8 mouse cellular contexts compared by ENCODE assay signal in genomic region chr2:181365655-181366075, GRCm38 (mm10). TPM values are rescaled to one million over a fixed set of nuclear protein-coding genes. Genes with fewer than 3 reads are reported as not detected.
DNase-seq lines count a peak whose midpoint lies in the region; ATAC-seq and TF ChIP-seq lines count a peak whose summit lies in the region.

No protein-coding gene starts in this region.

- no peak for DNase-seq in left cerebral cortex, adult 2 months (ENCODE audit: extremely low spot score in 1 of 2, low spot score in 2 of 2)
- DNase-seq in left cerebral cortex, adult 8-10 months (ENCODE audit: low spot score in 2 of 2): no peak
- peak; percentile 19 for DNase-seq in c-Kit-negative CD71-positive TER-119-positive erythroid progenitor cells, embryonic 14.5 days (ENCODE audit: low read depth, low spot score)
- peak; percentile 26 for DNase-seq in liver, embryonic 13.5 days
- DNase-seq in left cerebral cortex, adult 18-20 months (ENCODE audit: low spot score in 2 of 2): no peak
- DNase-seq in urinary bladder, postnatal 25 days (ENCODE audit: low spot score): no peak

- peaks cover 35% of the 10 kb centered on the region for H3K4me1 ChIP-seq in forebrain, embryonic 16.5 days (replicated peaks; ENCODE audit: control insufficient read depth, insufficient read depth, low read length)
- peaks cover 42% of the 10 kb centered on the region for H3K4me1 ChIP-seq in liver, embryonic 13.5 days (replicated peaks)
- peaks cover 20% of the 10 kb centered on the region for H3K4me1 ChIP-seq in stomach, embryonic 15.5 days

- H3K9me3 ChIP-seq in forebrain, embryonic 16.5 days (ENCODE audit: control insufficient read depth, low read length): no peaks in the 10 kb centered on the region
- H3K9me3 ChIP-seq in liver, embryonic 13.5 days (replicated peaks): peaks cover 4% of the 10 kb centered on the region; the same call in 1 of the 2 replicates
- H3K9me3 ChIP-seq in stomach, embryonic 15.5 days: no peaks in the 10 kb centered on the region

- intact Hi-C loops in left cerebral cortex, adult 2 months (cut with DNase I): no loop called here

- peak overlapping the region; percentile 99 for H3K4me3 ChIP-seq in left cerebral cortex, adult 2 months
- H3K4me3 ChIP-seq in forebrain, embryonic 16.5 days (replicated peaks; ENCODE audit: low read length): peak overlapping the region; percentile 93
- H3K4me3 ChIP-seq in liver, embryonic 13.5 days (replicated peaks): peak overlapping the region; percentile 88
- H3K4me3 ChIP-seq in stomach, embryonic 15.5 days (replicated peaks): peak overlapping the region; percentile 77

- 0% methylated on average over 19 of the region's 20 CpGs for WGBS in forebrain, embryonic 16.5 days
- WGBS in liver, embryonic 13.5 days (ENCODE audit: insufficient replicate concordance): 0% methylated on average over 20 of the region's 20 CpGs
- under 1% methylated on average over 20 of the region's 20 CpGs for WGBS in stomach, embryonic 15.5 days

- peak overlapping the region; percentile 87 for H3K27ac ChIP-seq in left cerebral cortex, adult 2 months
- peak overlapping the region; percentile 79 for H3K27ac ChIP-seq in forebrain, embryonic 16.5 days (ENCODE audit: low read length)
- peak overlapping the region; percentile 88 for H3K27ac ChIP-seq in liver, embryonic 13.5 days
- H3K27ac ChIP-seq in stomach, embryonic 15.5 days: peak overlapping the region; percentile 94

- ATAC-seq in forebrain, embryonic 16.5 days: peak; percentile 49
- ATAC-seq in liver, embryonic 13.5 days (ENCODE audit: low read depth): peak; percentile 75
- peak; percentile 72 for ATAC-seq in stomach, embryonic 15.5 days (ENCODE audit: insufficient read depth, low FRiP score, low read depth)

- H3K36me3 ChIP-seq in forebrain, embryonic 16.5 days (ENCODE audit: control insufficient read depth, insufficient read depth): peaks cover 19% of the 10 kb centered on the region
- H3K36me3 ChIP-seq in liver, embryonic 13.5 days: peaks cover 42% of the 10 kb centered on the region
- H3K36me3 ChIP-seq in stomach, embryonic 15.5 days: peaks cover 20% of the 10 kb centered on the region

- no peak for TF ChIP-seq CTCF in left cerebral cortex, adult 2 months (IDR thresholded peaks at IDR 0.05)

- peak overlapping the region; percentile 91 for H3K9ac ChIP-seq in forebrain, embryonic 16.5 days (replicated peaks; ENCODE audit: low read depth, low read length)
- peak overlapping the region; percentile 92 for H3K9ac ChIP-seq in liver, embryonic 13.5 days
- H3K9ac ChIP-seq in stomach, embryonic 15.5 days: peak overlapping the region; percentile 78

- peak overlapping the region; percentile 87 for H3K4me2 ChIP-seq in forebrain, embryonic 16.5 days (ENCODE audit: low read length)
- H3K4me2 ChIP-seq in liver, embryonic 13.5 days: peak overlapping the region; percentile 95
- H3K4me2 ChIP-seq in stomach, embryonic 15.5 days: peak overlapping the region; percentile 91

- no peaks in the 10 kb centered on the region for H3K27me3 ChIP-seq in forebrain, embryonic 16.5 days (replicated peaks; ENCODE audit: control insufficient read depth, insufficient read depth, low read length)
- no peaks in the 10 kb centered on the region for H3K27me3 ChIP-seq in liver, embryonic 13.5 days
- no peaks in the 10 kb centered on the region for H3K27me3 ChIP-seq in stomach, embryonic 15.5 days (replicated peaks)

RNA-seq across cellular contexts. Expression of gene Arfrp1, which starts 0.5 kb away (rescaled TPM):
- total RNA-seq in left cerebral cortex, adult 2 months (2021): 10 to 100 TPM; 45.2 to 51.2 TPM
- 10 to 100 TPM; 41.8 to 44.4 (median 43.9) TPM for total RNA-seq in left cerebral cortex, adult 8-10 months (2022)
- 93.7 and 107 TPM in 2 replicates for polyA plus RNA-seq in forebrain, embryonic 16.5 days (2015; fragmentation: Nextera tagmentation; extraction: Ambion mirVana)
- 26.6 and 27.8 TPM in 2 replicates for polyA plus RNA-seq in liver, embryonic 13.5 days (2015; fragmentation: Nextera tagmentation; extraction: Ambion mirVana)
- polyA plus RNA-seq in stomach, embryonic 15.5 days (2015; fragmentation: Nextera tagmentation; extraction: Ambion mirVana): 58.6 and 62.4 TPM in 2 replicates
- 10 to 100 TPM; 43.9 to 48.5 TPM for total RNA-seq in left cerebral cortex, adult 18-20 months (2021)

RNA-seq across cellular contexts. Expression of gene Zgpat, which starts 0.9 kb away (rescaled TPM):
- total RNA-seq in left cerebral cortex, adult 2 months (2021): 10 to 100 TPM; 80.3 to 80.5 TPM
- total RNA-seq in left cerebral cortex, adult 8-10 months (2022): 10 to 100 TPM; 52.9 to 68.4 (median 59.9) TPM
- polyA plus RNA-seq in forebrain, embryonic 16.5 days (2015; fragmentation: Nextera tagmentation; extraction: Ambion mirVana): 81.6 and 91.5 TPM in 2 replicates
- polyA plus RNA-seq in liver, embryonic 13.5 days (2015; fragmentation: Nextera tagmentation; extraction: Ambion mirVana): 12.3 and 13.8 TPM in 2 replicates
- 36.2 and 38.5 TPM in 2 replicates for polyA plus RNA-seq in stomach, embryonic 15.5 days (2015; fragmentation: Nextera tagmentation; extraction: Ambion mirVana)
- total RNA-seq in left cerebral cortex, adult 18-20 months (2021): 10 to 100 TPM; 66.0 to 67.6 TPM

RNA-seq across cellular contexts. Expression of gene Lime1, which starts 14.2 kb away (rescaled TPM):
- 10 to 100 TPM; 43.1 to 45.2 TPM for total RNA-seq in left cerebral cortex, adult 2 months (2021)
- total RNA-seq in left cerebral cortex, adult 8-10 months (2022): 10 to 100 TPM; 33.0 to 37.9 (median 34.9) TPM
- polyA plus RNA-seq in forebrain, embryonic 16.5 days (2015; fragmentation: Nextera tagmentation; extraction: Ambion mirVana): 52.1 and 61.1 TPM in 2 replicates
- polyA plus RNA-seq in liver, embryonic 13.5 days (2015; fragmentation: Nextera tagmentation; extraction: Ambion mirVana): 5.1 and 6.0 TPM in 2 replicates
- polyA plus RNA-seq in stomach, embryonic 15.5 days (2015; fragmentation: Nextera tagmentation; extraction: Ambion mirVana): 18.2 and 20.2 TPM in 2 replicates
- 10 to 100 TPM; 34.4 to 35.6 TPM for total RNA-seq in left cerebral cortex, adult 18-20 months (2021)

RNA-seq across cellular contexts. Expression of gene Rtel1, which starts 46.1 kb away (rescaled TPM):
- total RNA-seq in left cerebral cortex, adult 2 months (2021): 10 to 100 TPM; 26.1 to 38.5 TPM
- total RNA-seq in left cerebral cortex, adult 8-10 months (2022): 10 to 100 TPM; 28.9 to 35.7 (median 29.6) TPM
- 35.3 and 42.5 TPM in 2 replicates for polyA plus RNA-seq in forebrain, embryonic 16.5 days (2015; fragmentation: Nextera tagmentation; extraction: Ambion mirVana)
- 24.5 and 26.2 TPM in 2 replicates for polyA plus RNA-seq in liver, embryonic 13.5 days (2015; fragmentation: Nextera tagmentation; extraction: Ambion mirVana)
- 35.4 and 39.2 TPM in 2 replicates for polyA plus RNA-seq in stomach, embryonic 15.5 days (2015; fragmentation: Nextera tagmentation; extraction: Ambion mirVana)
- 10 to 100 TPM; 24.9 to 34.5 TPM for total RNA-seq in left cerebral cortex, adult 18-20 months (2021)

RNA-seq across cellular contexts. Expression of gene Stmn3, which starts 51.4 kb away (rescaled TPM):
- 100 to 1,000 TPM; 633 to 653 TPM for total RNA-seq in left cerebral cortex, adult 2 months (2021)
- total RNA-seq in left cerebral cortex, adult 8-10 months (2022): 100 to 1,000 TPM; 608 to 681 (median 642) TPM
- 899 and 1,155 TPM in 2 replicates for polyA plus RNA-seq in forebrain, embryonic 16.5 days (2015; fragmentation: Nextera tagmentation; extraction: Ambion mirVana)
- polyA plus RNA-seq in liver, embryonic 13.5 days (2015; fragmentation: Nextera tagmentation; extraction: Ambion mirVana): 0.60 and 0.91 TPM in 2 replicates
- polyA plus RNA-seq in stomach, embryonic 15.5 days (2015; fragmentation: Nextera tagmentation; extraction: Ambion mirVana): 37.6 and 39.0 TPM in 2 replicates
- total RNA-seq in left cerebral cortex, adult 18-20 months (2021): 100 to 1,000 TPM; 647 to 666 TPM

Comparison
In these comparisons a context has a peak if more than half of its experiments do, and no peak if none do; other contexts are left out.
1. DNase-seq: peak in c-Kit-negative CD71-positive TER-119-positive erythroid progenitor cells, embryonic 14.5 days (single experiment) and liver, embryonic 13.5 days (single experiment); none in left cerebral cortex, adult 2 months (0 of 2), left cerebral cortex, adult 8-10 months (0 of 2), left cerebral cortex, adult 18-20 months (0 of 2) and urinary bladder, postnatal 25 days (single experiment).
2. Peak in every context shown above with its lines, with median percentiles within 50 percentile points of each other: H3K27ac ChIP-seq, H3K4me3 ChIP-seq, ATAC-seq, H3K4me2 ChIP-seq and H3K9ac ChIP-seq.